ENCODE assay signal across 20 mouse cellular contexts in the genomic region with DNA sequence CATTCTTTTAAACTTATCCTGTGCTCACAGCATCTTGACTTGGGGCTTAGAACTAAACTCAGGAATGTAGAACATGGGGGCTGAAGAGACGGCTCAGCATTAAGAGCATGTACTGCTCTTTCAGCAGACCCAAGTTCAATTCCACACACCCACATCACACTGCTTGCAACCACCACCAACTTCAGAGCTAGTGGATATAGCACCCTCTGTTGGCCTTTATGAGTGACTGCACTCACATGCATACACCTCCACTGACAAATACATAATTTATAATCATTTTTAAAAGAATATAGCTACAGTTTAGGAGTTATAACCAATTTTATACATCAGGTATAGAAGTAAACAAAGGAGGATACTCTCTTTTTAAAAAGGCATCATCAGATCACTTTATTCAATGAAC. TPM values are rescaled to one million over a fixed set of nuclear protein-coding genes. Genes with fewer than 3 reads are reported as not detected.
DNase-seq lines count a peak whose midpoint lies in the region; ATAC-seq and TF ChIP-seq lines count a peak whose summit lies in the region.
"Had no signal": no experiment of that assay in that cellular context is flagged by ENCODE, and none has a peak within 500 bp of the region (broad histone marks: within the 10 kb centered on the region; RNA-seq: fewer than 3 reads in every experiment).

No protein-coding gene starts in this region.

- no peaks in the 10 kb centered on the region for H3K27me3 ChIP-seq in liver, embryonic 14.5 days (ENCODE audit: control insufficient read depth, insufficient read depth, low read length)
- no peaks in the 10 kb centered on the region for H3K27me3 ChIP-seq in ES-Bruce4 (ENCODE audit: control insufficient read depth, insufficient read depth, low read length, poor library complexity, severe bottlenecking)
- H3K27me3 ChIP-seq: embryonic facial prominence, embryonic 13.5 days; heart, embryonic 12.5 days; kidney, embryonic 15.5 days; limb, embryonic 13.5 days; neural tube, embryonic 12.5 days; stomach, embryonic 15.5 days had no signal

- TF ChIP-seq EP300 in liver, embryonic 14.5 days (IDR thresholded peaks at IDR 0.05; ENCODE audit: low read depth) = no peak
- TF ChIP-seq EP300 in ES-Bruce4 (IDR thresholded peaks at IDR 0.05; ENCODE audit: insufficient read depth, low read depth, low read length) = no peak

- H3K27ac ChIP-seq in gastrocnemius, adult 2 months = no peak overlapping the region
- no peak overlapping the region for H3K27ac ChIP-seq in liver, embryonic 14.5 days
- no peak overlapping the region for H3K27ac ChIP-seq in ES-Bruce4 (ENCODE audit: insufficient read depth, low read length)
- H3K27ac ChIP-seq: embryonic facial prominence, embryonic 13.5 days; kidney, embryonic 15.5 days; limb, embryonic 13.5 days; neural tube, embryonic 12.5 days; stomach, embryonic 15.5 days had no signal

- H3K4me2 ChIP-seq in liver, embryonic 14.5 days (ENCODE audit: low read depth) = no peak overlapping the region
- H3K4me2 ChIP-seq: embryonic facial prominence, embryonic 13.5 days; heart, embryonic 12.5 days; kidney, embryonic 15.5 days; limb, embryonic 13.5 days; neural tube, embryonic 12.5 days; stomach, embryonic 15.5 days had no signal

- ATAC-seq in liver, embryonic 14.5 days (ENCODE audit: insufficient read depth) = no peak
- ATAC-seq: activated CD4-positive, CD25-positive, alpha-beta regulatory T cell, adult 4 months; midbrain, embryonic 16.5 days had no signal

- intact Hi-C loops in gastrocnemius, adult 2 months (cut with DNase I) = no loop called here
- intact Hi-C loops in gastrocnemius, postnatal 36 days (cut with DNase I) = no loop called here

- 88% methylated on average over 1 of the region's 1 CpGs for WGBS in liver, embryonic 14.5 days (ENCODE audit: insufficient replicate concordance)

- H3K9me3 ChIP-seq in liver, embryonic 14.5 days (ENCODE audit: control insufficient read depth, low read length) = no peaks in the 10 kb centered on the region
- no peaks in the 10 kb centered on the region for H3K9me3 ChIP-seq in ES-Bruce4 (replicated peaks; ENCODE audit: control insufficient read depth, insufficient read depth, low read length, poor library complexity, severe bottlenecking)
- H3K9me3 ChIP-seq: embryonic facial prominence, embryonic 13.5 days; heart, embryonic 12.5 days; kidney, embryonic 15.5 days; limb, embryonic 13.5 days; neural tube, embryonic 12.5 days; stomach, embryonic 15.5 days had no signal

- no peak overlapping the region for H3K4me3 ChIP-seq in gastrocnemius, adult 2 months
- no peak overlapping the region for H3K4me3 ChIP-seq in liver, embryonic 14.5 days (ENCODE audit: insufficient read depth in 1 of 2, low read depth in 2 of 2, low read length in 2 of 2)
- no peak overlapping the region for H3K4me3 ChIP-seq in ES-Bruce4 (ENCODE audit: low read depth, low read length)
- H3K4me3 ChIP-seq: embryonic facial prominence, embryonic 13.5 days; heart, embryonic 12.5 days; kidney, embryonic 15.5 days; limb, embryonic 13.5 days; megakaryocyte, embryonic 14.5 days; neural tube, embryonic 12.5 days; stomach, embryonic 15.5 days had no signal

- H3K4me1 ChIP-seq in liver, embryonic 14.5 days (replicated peaks; ENCODE audit: control insufficient read depth in 2 of 2, insufficient read depth in 2 of 2, low read length in 1 of 2) = no peaks in the 10 kb centered on the region
- no peaks in the 10 kb centered on the region for H3K4me1 ChIP-seq in ES-Bruce4 (ENCODE audit: control insufficient read depth, insufficient read depth, low read length)
- H3K4me1 ChIP-seq: embryonic facial prominence, embryonic 13.5 days; heart, embryonic 12.5 days; kidney, embryonic 15.5 days; limb, embryonic 13.5 days; neural tube, embryonic 12.5 days; stomach, embryonic 15.5 days had no signal

- H3K36me3 ChIP-seq in liver, embryonic 14.5 days (replicated peaks; ENCODE audit: control insufficient read depth, insufficient read depth, low read depth) = no peaks in the 10 kb centered on the region
- H3K36me3 ChIP-seq in ES-Bruce4 (ENCODE audit: control insufficient read depth, insufficient read depth, low read length, poor library complexity, severe bottlenecking) = no peaks in the 10 kb centered on the region
- H3K36me3 ChIP-seq: embryonic facial prominence, embryonic 13.5 days; heart, embryonic 12.5 days; kidney, embryonic 15.5 days; limb, embryonic 13.5 days; neural tube, embryonic 12.5 days; stomach, embryonic 15.5 days had no signal

- H3K9ac ChIP-seq in liver, embryonic 14.5 days (replicated peaks) = no peak overlapping the region
- H3K9ac ChIP-seq in ES-Bruce4 (ENCODE audit: low read depth, poor library complexity, severe bottlenecking) = no peak overlapping the region
- H3K9ac ChIP-seq: embryonic facial prominence, embryonic 13.5 days; heart, embryonic 12.5 days; kidney, embryonic 15.5 days; limb, embryonic 13.5 days; neural tube, embryonic 12.5 days; stomach, embryonic 15.5 days had no signal

- TF ChIP-seq CTCF in gastrocnemius, adult 2 months (IDR thresholded peaks at IDR 0.05) = peak; percentile 32; the same call in 1 of the 2 replicates
- peak; percentile 61 for TF ChIP-seq CTCF in liver, embryonic 14.5 days (IDR thresholded peaks at IDR 0.05; ENCODE audit: low read depth)
- peak; percentile 17 for TF ChIP-seq CTCF in ES-Bruce4 (IDR thresholded peaks at IDR 0.05; ENCODE audit: low read depth, low read length)

- no peak for DNase-seq in gastrocnemius, adult 2 months
- no peak for DNase-seq in gastrocnemius, postnatal 36 days
- no peak for DNase-seq in liver, embryonic 14.5 days (ENCODE audit: low read depth in 3 of 3, low spot score in 3 of 3)
- no peak for DNase-seq in liver
- DNase-seq in induced T-regulatory cell, adult 2 months (ENCODE audit: low read depth) = peak; percentile 34
- no peak for DNase-seq in adrenal gland, adult 8-10 months
- DNase-seq in layer of hippocampus, adult 8-10 months (ENCODE audit: low spot score in 2 of 2) = no peak
- DNase-seq: B cell, adult 2 months; cerebellum, adult 9-10 months; right cerebral cortex, postnatal 14 days had no signal

- TF ChIP-seq POLR2A in ES-Bruce4 (IDR thresholded peaks at IDR 0.05; ENCODE audit: insufficient read depth, low read length) = no peak

RNA-seq across cellular contexts. Expression of a gene that starts 13.4 kb away (rescaled TPM):
- total RNA-seq in gastrocnemius, adult 2 months (2021) = 1 to 10 TPM; 4.3 to 6.4 TPM
- total RNA-seq in gastrocnemius, postnatal 36 days (2021) = 1 to 10 TPM; 4.4 to 4.8 TPM
- 0.92 and 1.2 TPM in 2 replicates for polyA plus RNA-seq in liver, embryonic 14.5 days (2012; rRNA removed)
- 1.3 and 1.9 TPM in 2 replicates for polyA plus RNA-seq in liver, embryonic 14.5 days (2014; fragmentation: Nextera tagmentation; extraction: Ambion mirVana)
- 0.84 and 0.97 TPM in 2 replicates for polyA plus RNA-seq in ES-Bruce4 (2011; ENCODE audit: insufficient read depth, insufficient read length, low read depth, missing spikeins)
- 10 to 100 TPM in 2 of 4 experiments, 1 to 10 TPM in 2; 6.7 to 13.4 (median 10.1) TPM for total RNA-seq in adrenal gland, adult 8-10 months (2022)
- total RNA-seq in layer of hippocampus, adult 8-10 months (2022) = 1 to 10 TPM; 6.6 to 9.4 (median 8.1) TPM

RNA-seq across cellular contexts. Expression of a gene that starts 36.9 kb away (rescaled TPM):
- total RNA-seq in gastrocnemius, adult 2 months (2021) = 1 to 10 TPM; 6.0 to 9.8 TPM
- total RNA-seq in gastrocnemius, postnatal 36 days (2021) = 10 to 100 TPM; 12.5 to 15.3 TPM
- 2.9 and 3.4 TPM in 2 replicates for polyA plus RNA-seq in liver, embryonic 14.5 days (2012; rRNA removed)
- polyA plus RNA-seq in liver, embryonic 14.5 days (2014; fragmentation: Nextera tagmentation; extraction: Ambion mirVana) = 1.8 TPM in 2 replicates
- polyA plus RNA-seq in ES-Bruce4 (2011; ENCODE audit: insufficient read depth, insufficient read length, low read depth, missing spikeins) = 26.8 and 32.1 TPM in 2 replicates
- total RNA-seq in adrenal gland, adult 8-10 months (2022) = 10 to 100 TPM; 31.6 to 63.7 (median 46.1) TPM
- total RNA-seq in layer of hippocampus, adult 8-10 months (2022) = 100 to 1,000 TPM in 1 of 4 experiments, 10 to 100 TPM in 3; 86.7 to 114 (median 92.3) TPM
